Mouse (Mus musculus): ENCODE measurements at regions not wholly inside any gene's neighbourhood (a gene's known extent, or its start where the extent isn't known, plus 50 kb on each side); places are given as distances from the start of the nearest gene placed in this dataset.

DNA sequence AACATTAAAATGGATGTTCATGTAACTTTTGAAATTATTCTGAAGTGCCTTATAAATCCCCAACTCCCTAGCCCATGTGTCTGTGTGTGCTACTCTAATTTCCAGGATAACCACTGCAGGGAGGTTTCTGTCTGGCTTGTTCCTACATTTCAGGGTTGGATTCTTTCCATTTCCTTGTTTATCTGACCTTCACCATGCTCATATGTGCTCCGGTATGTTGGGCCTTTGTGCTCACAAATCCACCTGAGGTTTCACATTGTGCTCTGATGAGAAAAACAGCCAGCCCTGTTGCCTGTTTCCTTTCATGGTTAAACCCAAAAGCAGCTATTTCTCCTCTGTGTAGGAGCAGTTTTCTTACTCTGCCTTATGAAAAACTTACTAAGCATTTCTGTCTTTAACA lies 684.9 kb upstream of the Kirrel3 start:
- TF ChIP-seq CTCF (IDR thresholded peaks at IDR 0.05; ENCODE audit: low read depth) (no peak), EP300 (optimal IDR thresholded peaks at IDR 0.05) (no peak)

Measured in stomach, postnatal 0 days (tissue).